Mouse (Mus musculus): ENCODE results near the gene Irf1.

GRCm38 (mm10) chr11:53779808-53780207 lies 10.0 kb downstream of the Irf1 start:
- TF ChIP-seq CTCF (IDR thresholded peaks at IDR 0.05; ENCODE audit: borderline replicate concordance, extremely low read depth, insufficient read depth, insufficient read length) (no peak), POLR2A (IDR thresholded peaks at IDR 0.05; ENCODE audit: borderline replicate concordance, extremely low read depth, insufficient read depth, insufficient read length, poor library complexity, severe bottlenecking) (no peak)
